Mouse (Mus musculus): ENCODE results near the gene Ifitm2. TPM values are rescaled to one million over a fixed set of nuclear protein-coding genes. Genes with fewer than 3 reads are reported as not detected.

Ifitm2 gene
- polyA plus RNA-seq, 1 experiment, result 31.7 TPM

- Histone ChIP-seq H3K27me3 (ENCODE audit: control insufficient read depth, insufficient read depth, low read length) (no peaks in the 10 kb centered on the region), H3K4me3 (replicated peaks; ENCODE audit: insufficient read depth, low read depth, low read length) (no peak overlapping the region), H3K4me1 (ENCODE audit: control insufficient read depth, insufficient read depth, low read length) (no peaks in the 10 kb centered on the region), H3K27ac (ENCODE audit: insufficient read depth, low read length) (no peak overlapping the region)
- TF ChIP-seq POLR2A (IDR thresholded peaks at IDR 0.05; ENCODE audit: borderline replicate concordance, insufficient read depth, low read length) (no peak), CTCF (IDR thresholded peaks at IDR 0.05; ENCODE audit: borderline replicate concordance, insufficient read depth, low read depth, low read length) (no peak)
- WGBS, result 90% methylated on average over 10 of the region's 10 CpGs
- DNase-seq, result no peak
Measured at GRCm38 (mm10) chr7:140946311-140946710, 9.5 kb downstream of the Ifitm2 start.

- no peaks in the 10 kb centered on the region for H3K27me3 ChIP-seq (ENCODE audit: control insufficient read depth, insufficient read depth, low read length)
Measured at GRCm38 (mm10) chr7:140945247-140945646, 10.5 kb downstream of the Ifitm2 start.

DNA sequence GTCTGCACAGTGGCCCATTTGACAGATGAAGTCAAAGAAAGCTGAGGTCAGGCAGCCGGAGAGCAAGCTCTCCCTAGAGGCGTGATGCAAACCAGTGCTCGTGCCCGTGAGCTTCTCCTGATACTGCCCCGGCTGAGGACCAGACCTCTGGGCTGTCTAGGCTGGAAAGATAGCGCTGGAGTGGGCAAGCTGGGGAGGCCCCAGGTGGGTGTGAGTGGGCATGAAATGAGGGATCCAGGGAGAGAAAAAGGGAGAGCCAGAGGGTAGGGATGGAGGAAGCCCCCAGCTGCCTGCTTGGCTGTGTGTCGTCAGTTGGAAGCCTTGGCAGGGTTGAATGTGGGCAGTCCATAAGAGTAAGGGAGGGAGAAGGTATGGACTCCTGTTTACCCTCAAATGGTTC is 11.6 kb downstream of the Ifitm2 start:
- WGBS, result 82% methylated on average over 7 of the region's 7 CpGs
- no peak overlapping the region for H3K4me3 ChIP-seq (replicated peaks; ENCODE audit: insufficient read depth, low read depth, low read length)
- no peak overlapping the region for H3K27ac ChIP-seq (ENCODE audit: insufficient read depth, low read length)
- H3K27me3 ChIP-seq (ENCODE audit: control insufficient read depth, insufficient read depth, low read length), result no peaks in the 10 kb centered on the region
- H3K4me1 ChIP-seq (ENCODE audit: control insufficient read depth, insufficient read depth, low read length), result no peaks in the 10 kb centered on the region
- no peak for DNase-seq
- TF ChIP-seq POLR2A (IDR thresholded peaks at IDR 0.05; ENCODE audit: borderline replicate concordance, insufficient read depth, low read length) (no peak), CTCF (IDR thresholded peaks at IDR 0.05; ENCODE audit: borderline replicate concordance, insufficient read depth, low read depth, low read length) (no peak)

More at GRCm38 (mm10) chr7:140945247-140945646, 10.5 kb downstream of the Ifitm2 start:
- H3K4me3 ChIP-seq (replicated peaks; ENCODE audit: insufficient read depth, low read depth, low read length), result no peak overlapping the region
- 92% methylated on average over 5 of the region's 5 CpGs for WGBS
- DNase-seq, result no peak
- H3K4me1 ChIP-seq (ENCODE audit: control insufficient read depth, insufficient read depth, low read length), result no peaks in the 10 kb centered on the region
- TF ChIP-seq POLR2A (IDR thresholded peaks at IDR 0.05; ENCODE audit: borderline replicate concordance, insufficient read depth, low read length) (no peak), CTCF (IDR thresholded peaks at IDR 0.05; ENCODE audit: borderline replicate concordance, insufficient read depth, low read depth, low read length) (no peak)
- no peak overlapping the region for H3K27ac ChIP-seq (ENCODE audit: insufficient read depth, low read length)

- no peaks in the 10 kb centered on the region for H3K4me1 ChIP-seq (ENCODE audit: control insufficient read depth, insufficient read depth, low read length)
- no peaks in the 10 kb centered on the region for H3K27me3 ChIP-seq (ENCODE audit: control insufficient read depth, insufficient read depth, low read length)
- 75% methylated on average over 4 of the region's 4 CpGs for WGBS
Measured at GRCm38 (mm10) chr7:140943356-140943755, 12.4 kb downstream of the Ifitm2 start.

DNA sequence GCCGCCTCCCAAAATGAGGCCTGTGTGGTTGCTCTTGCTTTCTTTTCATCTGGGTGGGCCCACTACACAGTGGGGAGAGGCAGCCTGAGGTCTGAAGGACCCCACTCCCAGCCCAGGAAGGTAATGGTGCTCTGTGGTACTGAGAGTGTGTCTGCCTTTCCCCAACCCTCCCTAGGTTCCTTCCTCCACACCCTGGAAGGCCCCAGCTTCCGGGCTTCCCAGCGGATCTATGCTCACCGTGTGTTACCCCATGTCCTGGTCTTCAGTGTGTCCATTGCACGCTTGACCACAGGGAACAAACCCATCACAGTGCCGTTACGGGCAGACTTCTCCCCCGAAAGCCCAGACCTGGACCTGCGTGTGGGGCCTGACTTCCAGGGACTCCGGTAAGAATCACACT is 13.0 kb downstream of the Ifitm2 start:
- H3K27me3 ChIP-seq (ENCODE audit: control insufficient read depth, insufficient read depth, low read length), result no peaks in the 10 kb centered on the region
- no peaks in the 10 kb centered on the region for H3K4me1 ChIP-seq (ENCODE audit: control insufficient read depth, insufficient read depth, low read length)
- TF ChIP-seq POLR2A (IDR thresholded peaks at IDR 0.05; ENCODE audit: borderline replicate concordance, insufficient read depth, low read length) (no peak), CTCF (IDR thresholded peaks at IDR 0.05; ENCODE audit: borderline replicate concordance, insufficient read depth, low read depth, low read length) (no peak)
- WGBS, result 94% methylated on average over 10 of the region's 10 CpGs
- no peak overlapping the region for H3K4me3 ChIP-seq (replicated peaks; ENCODE audit: insufficient read depth, low read depth, low read length)
- no peak overlapping the region for H3K27ac ChIP-seq (ENCODE audit: insufficient read depth, low read length)
- no peak for DNase-seq

More at GRCm38 (mm10) chr7:140943356-140943755, 12.4 kb downstream of the Ifitm2 start:
- DNase-seq, result no peak
- Histone ChIP-seq H3K27ac (ENCODE audit: insufficient read depth, low read length) (no peak overlapping the region), H3K4me3 (replicated peaks; ENCODE audit: insufficient read depth, low read depth, low read length) (no peak overlapping the region)
- no peak for TF ChIP-seq CTCF (IDR thresholded peaks at IDR 0.05; ENCODE audit: borderline replicate concordance, insufficient read depth, low read depth, low read length)
- no peak for TF ChIP-seq POLR2A (IDR thresholded peaks at IDR 0.05; ENCODE audit: borderline replicate concordance, insufficient read depth, low read length)

DNA sequence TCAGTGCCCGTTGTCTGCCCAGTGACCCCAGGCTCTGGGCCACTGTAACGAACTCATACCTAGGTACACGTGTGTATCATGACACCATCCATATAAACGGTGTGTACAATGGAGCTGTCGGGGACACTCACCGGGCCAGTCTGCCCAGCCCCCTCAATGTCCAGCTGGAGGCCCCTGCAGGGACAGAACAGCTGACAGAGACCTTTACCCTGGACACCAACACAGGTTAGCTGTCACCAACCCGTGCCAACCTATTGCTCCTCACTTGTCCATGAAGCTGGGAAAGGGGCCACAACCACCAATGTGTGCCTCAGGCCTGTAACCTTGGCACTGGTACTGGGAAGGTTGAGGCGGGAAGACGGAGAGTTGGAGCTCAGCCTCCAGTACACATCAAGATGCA is 13.4 kb downstream of the Ifitm2 start:
- no peak overlapping the region for H3K4me3 ChIP-seq (replicated peaks; ENCODE audit: insufficient read depth, low read depth, low read length)
- TF ChIP-seq POLR2A (IDR thresholded peaks at IDR 0.05; ENCODE audit: borderline replicate concordance, insufficient read depth, low read length), result no peak
- no peak for TF ChIP-seq CTCF (IDR thresholded peaks at IDR 0.05; ENCODE audit: borderline replicate concordance, insufficient read depth, low read depth, low read length)
- no peak overlapping the region for H3K27ac ChIP-seq (ENCODE audit: insufficient read depth, low read length)
- no peaks in the 10 kb centered on the region for H3K27me3 ChIP-seq (ENCODE audit: control insufficient read depth, insufficient read depth, low read length)
- no peaks in the 10 kb centered on the region for H3K4me1 ChIP-seq (ENCODE audit: control insufficient read depth, insufficient read depth, low read length)
- 60% methylated on average over 9 of the region's 9 CpGs for WGBS
- DNase-seq, result no peak

DNA sequence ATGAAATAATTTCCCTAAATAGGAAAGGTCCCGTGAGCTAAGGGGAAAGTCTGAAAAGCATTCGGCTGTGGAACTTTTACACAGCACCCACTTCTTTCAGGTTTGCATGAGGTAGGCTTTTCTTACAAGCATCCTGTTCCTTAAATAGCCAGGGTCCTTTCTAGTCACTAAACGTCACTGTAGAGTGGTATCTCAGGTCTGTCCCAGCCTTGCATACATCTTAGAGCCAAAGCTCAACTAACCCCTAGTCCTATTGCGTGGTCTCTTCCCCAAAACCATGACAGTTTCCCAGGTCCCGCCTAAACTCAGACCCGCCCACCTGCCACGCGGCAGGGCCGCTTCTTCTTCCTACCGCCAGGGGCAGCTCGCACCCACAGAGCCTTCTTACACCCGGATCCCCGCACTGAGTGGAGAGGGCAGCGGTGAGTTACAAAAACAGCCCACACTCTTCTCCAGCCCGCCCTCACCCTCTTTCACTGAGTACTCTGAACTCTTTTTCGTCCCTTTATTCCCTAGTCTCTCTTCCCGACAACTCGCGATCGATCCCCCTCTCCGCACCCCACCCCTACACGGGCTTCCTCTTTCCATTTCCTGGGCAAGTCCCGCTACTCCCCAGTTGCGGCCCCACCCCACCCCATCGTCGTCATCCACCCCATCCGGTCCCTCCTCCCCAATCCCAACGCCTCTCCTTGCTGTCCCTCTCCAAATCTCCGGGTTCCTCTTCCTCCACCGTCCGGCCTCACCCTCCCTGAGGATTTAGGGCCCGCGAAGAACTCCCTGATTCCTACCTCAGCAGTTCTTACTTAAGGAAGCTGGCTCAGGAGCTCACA is 14.3 kb downstream of the Ifitm2 start, which contains the start of gene Pgghg:
Gene Pgghg (plus strand): TSS at position 170 of the 830 bp plus-strand sequence.
- Histone ChIP-seq H3K27me3 (ENCODE audit: control insufficient read depth, insufficient read depth, low read length) (no peaks in the 10 kb centered on the region), H3K4me1 (ENCODE audit: control insufficient read depth, insufficient read depth, low read length) (no peaks in the 10 kb centered on the region), H3K4me3 (replicated peaks; ENCODE audit: insufficient read depth, low read depth, low read length) (peak within 1 kb of the TSS; percentile 41), H3K27ac (ENCODE audit: insufficient read depth, low read length) (no peak within 1 kb of the TSS)
- peak; percentile 76 for TF ChIP-seq CTCF (IDR thresholded peaks at IDR 0.05; ENCODE audit: borderline replicate concordance, insufficient read depth, low read depth, low read length)
- no peak for TF ChIP-seq POLR2A (IDR thresholded peaks at IDR 0.05; ENCODE audit: borderline replicate concordance, insufficient read depth, low read length)
- peak; percentile 50 to 53 for DNase-seq
- 4% methylated on average over 33 of the region's 33 CpGs for WGBS

DNA sequence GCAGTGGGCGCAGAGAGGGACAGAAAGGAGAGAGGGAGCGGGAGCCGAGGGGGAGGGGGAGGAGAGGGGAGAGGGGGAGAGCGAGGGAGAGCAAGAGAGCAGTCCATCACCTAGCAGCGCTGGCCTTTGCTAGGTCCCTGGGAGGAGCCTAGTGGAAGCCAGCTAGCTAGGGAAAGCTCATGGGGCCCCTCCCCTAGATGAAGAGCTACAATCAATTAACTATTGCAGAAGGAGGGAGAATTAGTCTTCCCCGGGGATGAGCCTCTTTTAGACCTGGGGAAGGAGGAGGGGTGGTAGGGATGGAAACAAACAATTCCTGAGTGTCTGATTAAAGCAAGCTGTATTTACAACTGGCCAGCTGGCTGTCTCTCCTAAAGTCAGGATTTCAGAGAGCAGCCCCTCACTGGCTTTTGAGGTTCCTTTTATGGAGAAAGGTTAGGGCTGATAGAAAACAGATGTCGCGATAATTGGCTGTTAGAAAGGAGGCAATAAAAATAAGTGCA is 16.1 kb downstream of the Ifitm2 start:
- Histone ChIP-seq H3K27ac (ENCODE audit: insufficient read depth, low read length) (no peak overlapping the region), H3K27me3 (ENCODE audit: control insufficient read depth, insufficient read depth, low read length) (no peaks in the 10 kb centered on the region; the same call in 1 of the 2 replicates), H3K4me3 (replicated peaks; ENCODE audit: insufficient read depth, low read depth, low read length) (no peak overlapping the region), H3K4me1 (ENCODE audit: control insufficient read depth, insufficient read depth, low read length) (no peaks in the 10 kb centered on the region)
- TF ChIP-seq CTCF (IDR thresholded peaks at IDR 0.05; ENCODE audit: borderline replicate concordance, insufficient read depth, low read depth, low read length) (no peak), POLR2A (IDR thresholded peaks at IDR 0.05; ENCODE audit: borderline replicate concordance, insufficient read depth, low read length) (no peak)
- WGBS, result 23% methylated on average over 8 of the region's 8 CpGs
- DNase-seq, result no peak
